In the genomic region with DNA sequence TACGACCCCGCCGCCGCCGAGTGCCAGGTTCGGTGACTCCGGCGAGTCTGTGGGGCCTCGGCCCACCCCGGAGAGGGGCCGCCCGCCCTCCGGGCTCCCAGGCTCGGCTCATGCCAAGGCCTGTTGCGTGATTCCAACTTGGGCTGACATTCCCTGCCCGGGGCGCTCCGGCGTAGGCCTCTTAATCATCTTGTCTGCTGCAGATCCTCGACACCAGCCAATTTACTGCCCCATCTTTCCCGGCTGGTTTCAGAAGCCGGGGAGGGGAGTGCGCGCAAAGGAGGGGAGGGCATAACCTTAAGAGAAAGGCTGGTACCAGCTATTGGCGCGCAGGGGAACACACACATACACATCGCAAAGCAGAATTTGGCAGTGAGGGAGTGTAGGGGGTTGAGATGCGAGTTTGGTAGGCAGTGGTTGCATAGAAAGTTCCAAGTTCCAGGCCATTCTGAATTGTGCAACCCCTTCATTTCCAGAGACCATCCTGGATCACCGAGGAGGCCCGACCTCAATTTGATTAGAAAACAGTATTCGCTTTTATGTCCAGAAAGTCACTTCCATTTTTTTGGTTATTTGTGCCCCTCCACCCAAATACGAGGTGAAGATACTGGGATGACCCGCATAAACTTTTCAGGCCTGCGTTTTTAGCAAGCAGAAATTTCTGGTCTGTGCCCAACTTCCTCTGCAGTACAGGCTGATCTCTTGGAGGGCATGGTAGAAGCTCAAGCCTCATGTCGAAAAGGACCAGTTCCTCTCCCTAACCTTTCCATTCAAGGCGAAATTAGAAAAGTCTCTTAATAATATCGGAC, we compare ENCODE assay signal across 9 mouse cellular contexts. TPM values are rescaled to one million over a fixed set of nuclear protein-coding genes. Genes with fewer than 3 reads are reported as not detected.
A peak's percentile ranks its signal among the peaks of the same experiment; 100 is the strongest.
DNase-seq lines count a peak whose midpoint lies in the region; ATAC-seq and TF ChIP-seq lines count a peak whose summit lies in the region.
"Had no signal": no experiment of that assay in that cellular context is flagged by ENCODE, and none has a peak within 500 bp of the region (broad histone marks: within the 10 kb centered on the region; RNA-seq: fewer than 3 reads in every experiment).

No protein-coding gene starts in this region.

- no peak overlapping the region for H3K9ac ChIP-seq in lung, embryonic 14.5 days
- peak overlapping the region; percentile 59 for H3K9ac ChIP-seq in embryonic facial prominence, embryonic 13.5 days

- no peak for TF ChIP-seq CTCF in lung, embryonic 14.5 days (IDR thresholded peaks at IDR 0.05; ENCODE audit: low read depth)

- WGBS in lung, embryonic 14.5 days, result 3% methylated on average over 37 of the region's 37 CpGs
- WGBS in embryonic facial prominence, embryonic 13.5 days, result 5% methylated on average over 37 of the region's 37 CpGs
- WGBS in limb, embryonic 10.5 days, result under 1% methylated on average over 37 of the region's 37 CpGs

- no peaks in the 10 kb centered on the region for H3K9me3 ChIP-seq in lung, embryonic 14.5 days (ENCODE audit: low read depth, low read length)
- H3K9me3 ChIP-seq in embryonic facial prominence, embryonic 13.5 days, result no peaks in the 10 kb centered on the region
- H3K9me3 ChIP-seq in limb, embryonic 10.5 days (replicated peaks), result no peaks in the 10 kb centered on the region

- H3K27ac ChIP-seq in lung, embryonic 14.5 days (ENCODE audit: low read depth), result no peak overlapping the region
- H3K27ac ChIP-seq in embryonic facial prominence, embryonic 13.5 days, result peak overlapping the region; percentile 71
- H3K27ac ChIP-seq in limb, embryonic 10.5 days, result peak overlapping the region; percentile 67

- DNase-seq in lung, embryonic 14.5 days, result no peak
- no peak for DNase-seq in lung, postnatal 14 days
- DNase-seq in limb, embryonic 10.5 days (ENCODE audit: low spot score), result no peak
- peak; percentile 62 for DNase-seq in retina, postnatal 1 day
- no peak for DNase-seq in left cerebral cortex, postnatal 36 days (ENCODE audit: low spot score in 2 of 2)
- DNase-seq in layer of hippocampus, postnatal 36 days, result no peak
- no peak for DNase-seq in adrenal gland, postnatal 14 days

- no peaks in the 10 kb centered on the region for H3K36me3 ChIP-seq in lung, embryonic 14.5 days (ENCODE audit: insufficient read depth)
- H3K36me3 ChIP-seq in embryonic facial prominence, embryonic 13.5 days, result no peaks in the 10 kb centered on the region
- no peaks in the 10 kb centered on the region for H3K36me3 ChIP-seq in limb, embryonic 10.5 days

- H3K27me3 ChIP-seq in lung, embryonic 14.5 days (ENCODE audit: insufficient read depth, low read length), result peaks cover 100% of the 10 kb centered on the region
- H3K27me3 ChIP-seq in embryonic facial prominence, embryonic 13.5 days, result peaks cover 92% of the 10 kb centered on the region
- peaks cover 100% of the 10 kb centered on the region for H3K27me3 ChIP-seq in limb, embryonic 10.5 days (ENCODE audit: low read depth, poor library complexity, severe bottlenecking)

- no peak for ATAC-seq in lung, embryonic 14.5 days (ENCODE audit: insufficient read depth)
- peak; percentile 13; the same call in 1 of the 2 replicates for ATAC-seq in embryonic facial prominence, embryonic 13.5 days (ENCODE audit: insufficient number of reproducible peaks, insufficient read depth, low FRiP score, low TSS enrichment, low read depth)

- peak overlapping the region; percentile 33; the same call in 1 of the 2 replicates for H3K4me2 ChIP-seq in lung, embryonic 14.5 days
- H3K4me2 ChIP-seq in embryonic facial prominence, embryonic 13.5 days, result peak overlapping the region; percentile 97

- H3K4me1 ChIP-seq in lung, embryonic 14.5 days (ENCODE audit: insufficient read depth), result peaks cover 5% of the 10 kb centered on the region; the same call in 1 of the 2 replicates
- peaks cover 73% of the 10 kb centered on the region for H3K4me1 ChIP-seq in embryonic facial prominence, embryonic 13.5 days
- peaks cover 77% of the 10 kb centered on the region for H3K4me1 ChIP-seq in limb, embryonic 10.5 days

- peak overlapping the region; percentile 16 for H3K4me3 ChIP-seq in lung, embryonic 14.5 days (ENCODE audit: low read depth, low read length)
- peak overlapping the region; percentile 37 for H3K4me3 ChIP-seq in embryonic facial prominence, embryonic 13.5 days
- peak overlapping the region; percentile 39 for H3K4me3 ChIP-seq in limb, embryonic 10.5 days

- intact Hi-C loops in left cerebral cortex, postnatal 36 days (cut with DNase I), result loop anchor here (5.0 to 10.0 kb wide), 2 partner anchors 1067 to 1731 kb away; a partner anchor contains a TSS

RNA-seq across cellular contexts. Expression of a gene that starts 4.9 kb away (rescaled TPM):
- polyA plus RNA-seq in lung, embryonic 14.5 days (2014; fragmentation: Nextera tagmentation; extraction: Ambion mirVana), result 0.07 TPM in 1 of 2 replicates, not detected in the other
- polyA plus RNA-seq in embryonic facial prominence, embryonic 13.5 days (2015; fragmentation: Nextera tagmentation; extraction: Ambion mirVana), result 7.8 and 10.0 TPM in 2 replicates
- polyA plus RNA-seq in limb, embryonic 10.5 days (2016; fragmentation: Nextera tagmentation; extraction: Ambion mirVana), result 4.9 and 7.2 TPM in 2 replicates
- 1 to 10 TPM; 6.0 to 6.4 TPM for total RNA-seq in left cerebral cortex, postnatal 36 days (2021)
- 1 to 10 TPM; 4.9 to 5.3 TPM for total RNA-seq in layer of hippocampus, postnatal 36 days (2021)
- total RNA-seq in adrenal gland, postnatal 14 days (2021), result 0.19 and 0.22 TPM in 2 replicates
- total RNA-seq: liver, adult 2 months had no signal
- polyA plus RNA-seq: liver, adult 2 months had no signal

RNA-seq across cellular contexts. Expression of a gene that starts 13.7 kb away (rescaled TPM):
- polyA plus RNA-seq in lung, embryonic 14.5 days (2014; fragmentation: Nextera tagmentation; extraction: Ambion mirVana), result 0.32 TPM in 1 of 2 replicates, not detected in the other
- polyA plus RNA-seq in embryonic facial prominence, embryonic 13.5 days (2015; fragmentation: Nextera tagmentation; extraction: Ambion mirVana), result 15.1 and 18.3 TPM in 2 replicates
- polyA plus RNA-seq in limb, embryonic 10.5 days (2016; fragmentation: Nextera tagmentation; extraction: Ambion mirVana), result 5.7 and 9.0 TPM in 2 replicates
- 10 to 100 TPM; 19.4 to 21.5 TPM for total RNA-seq in left cerebral cortex, postnatal 36 days (2021)
- total RNA-seq in layer of hippocampus, postnatal 36 days (2021), result 10 to 100 TPM; 15.0 to 16.2 TPM
- 0.11 and 0.26 TPM in 2 replicates for total RNA-seq in adrenal gland, postnatal 14 days (2021)
- total RNA-seq: liver, adult 2 months had no signal
- polyA plus RNA-seq: liver, adult 2 months had no signal

Comparison
In these comparisons a context has a peak if more than half of its experiments do, and no peak if none do; other contexts are left out.
1. RNA of a gene that starts 13.7 kb away (total RNA-seq): 19.4 to 21.5 TPM in left cerebral cortex, postnatal 36 days and 15.0 to 16.2 TPM in layer of hippocampus, postnatal 36 days; 0.11 to 0.26 TPM in adrenal gland, postnatal 14 days; every median in the first group is over 10 times any median in the second.
2. Peak in every context shown above with its lines, with median percentiles within 50 percentile points of each other: H3K4me3 ChIP-seq.